Mouse (Mus musculus): ENCODE data around the gene Tfb2m.

Gene Tfb2m

DNA sequence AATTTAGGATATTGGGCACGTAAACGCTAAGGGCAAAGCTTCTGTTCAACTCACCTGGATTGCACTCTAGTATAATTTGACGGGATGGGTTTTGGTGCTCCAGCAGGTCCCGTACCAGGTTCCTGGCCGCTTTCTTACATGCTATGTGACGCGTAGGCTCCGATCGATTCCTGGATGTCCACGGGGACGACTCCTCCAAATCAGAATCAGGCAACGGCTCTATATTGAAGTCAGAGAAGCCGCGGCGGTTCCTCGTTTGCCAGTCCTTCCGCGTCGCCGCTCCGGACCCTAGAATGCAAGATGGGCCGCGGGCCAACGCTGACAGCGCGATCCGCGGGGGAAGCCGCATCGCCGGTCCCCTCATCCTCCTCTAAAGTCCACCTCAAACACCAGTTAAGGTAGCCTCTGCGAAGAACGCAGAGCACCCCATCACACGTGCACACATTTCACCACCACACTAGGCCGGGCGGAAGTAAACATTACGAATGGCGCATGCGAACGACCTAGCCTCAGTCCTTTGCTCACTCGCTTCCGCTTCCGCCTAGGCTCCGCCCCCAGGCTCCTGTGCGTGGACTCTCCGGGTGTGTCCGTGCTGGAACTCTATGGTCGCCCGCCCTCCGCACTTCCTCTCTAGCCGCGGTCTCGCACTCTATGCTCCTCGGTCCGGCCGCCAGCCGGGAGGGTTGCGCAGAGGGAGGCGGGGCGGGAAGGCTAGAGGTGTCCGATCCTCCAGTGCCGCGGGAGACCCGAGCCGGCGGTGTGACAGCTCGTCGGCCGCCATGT lies at the start of gene Tfb2m, which contains the start of gene Cnst:
Gene Tfb2m (minus strand): TSS at position 500 of the 783 bp plus-strand sequence.
Gene Cnst (plus strand): TSS at position 603 of the 783 bp plus-strand sequence.
- ChIA-PET POLR2A (interaction anchor here (0.5 to 6.8 kb wide), 32 partner anchors 9 to 1137 kb away, joined by 3 to 55 read pairs (median 4); partner anchors contain the start of genes Smyd3 (in 2 of the 4) and Gm10518 (in 1 of the 4)), CTCF (interaction anchor here in 3 of 4 experiments (0.6 to 1.8 kb wide), 8 partner anchors 28 to 189 kb away, joined by 3 to 7 read pairs (median 4); partner anchors contain the start of gene Smyd3 (in 2 of the 3))

- CTCF ChIA-PET: interaction anchor here (0.6 to 2.3 kb wide), 37 partner anchors 9 to 788 kb away, joined by 3 to 28 read pairs (median 4); partner anchors contain the start of gene Smyd3 (in 1 of the 4)
These were observed 46.9 kb upstream of the Tfb2m start for GRCm38 (mm10) chr1:179592972-179593371.

GRCm38 (mm10) chr1:179592143-179592542 lies 46.1 kb upstream of the Tfb2m start:
- ChIA-PET POLR2A (interaction anchor here in 1 of 4 experiments (0.7 kb wide), 1 partner anchor 31 kb away, joined by 3 read pairs; no protein-coding TSS in a partner anchor), CTCF (interaction anchor here in 1 of 4 experiments (1.6 to 1.9 kb wide), 3 partner anchors 16 to 53 kb away, joined by 4 to 6 read pairs (median 6); no protein-coding TSS in a partner anchor)

More at GRCm38 (mm10) chr1:179592972-179593371, 46.9 kb upstream of the Tfb2m start:
- POLR2A ChIA-PET: interaction anchor here in 2 of 4 experiments (0.6 to 1.2 kb wide), 6 partner anchors 13 to 43 kb away, joined by 3 to 4 read pairs (median 3); no protein-coding TSS in a partner anchor

- ChIA-PET POLR2A (interaction anchor here in 1 of 4 experiments (0.7 to 1.0 kb wide), 2 partner anchors 15 to 30 kb away, joined by 3 read pairs; no protein-coding TSS in a partner anchor), CTCF (interaction anchor here in 2 of 4 experiments (0.7 to 1.9 kb wide), 3 partner anchors 12 to 53 kb away, joined by 3 to 6 read pairs (median 4); no protein-coding TSS in a partner anchor)
These were observed 45.6 kb upstream of the Tfb2m start for GRCm38 (mm10) chr1:179591639-179592038.

GRCm38 (mm10) chr1:179588230-179588629 lies 42.2 kb upstream of the Tfb2m start:
- ChIA-PET CTCF (interaction anchor here in 1 of 4 experiments (1.9 kb wide), 1 partner anchor 36 kb away, joined by 6 read pairs; no protein-coding TSS in a partner anchor), POLR2A (interaction anchor here in 2 of 4 experiments (0.6 kb wide), 2 partner anchors 19 to 23 kb away, joined by 4 to 6 read pairs; no protein-coding TSS in a partner anchor)

GRCm38 (mm10) chr1:179586430-179587095 lies 40.5 kb upstream of the Tfb2m start:
- ChIA-PET POLR2A (interaction anchor here in 2 of 4 experiments (0.7 to 1.6 kb wide), 6 partner anchors 11 to 28 kb away, joined by 3 to 6 read pairs (median 3); no protein-coding TSS in a partner anchor), CTCF (interaction anchor here in 2 of 4 experiments (0.6 to 2.4 kb wide), 4 partner anchors 10 to 259 kb away, joined by 3 to 5 read pairs (median 4); no protein-coding TSS in a partner anchor)

- ChIA-PET CTCF (interaction anchor here in 3 of 4 experiments (0.6 to 2.4 kb wide), 5 partner anchors 9 to 260 kb away, joined by 3 to 5 read pairs (median 3); no protein-coding TSS in a partner anchor), POLR2A (interaction anchor here in 3 of 4 experiments (0.7 to 1.6 kb wide), 6 partner anchors 10 to 845 kb away, joined by 3 to 7 read pairs (median 4); no protein-coding TSS in a partner anchor)
These were observed 39.6 kb upstream of the Tfb2m start for GRCm38 (mm10) chr1:179585646-179586045.

DNA sequence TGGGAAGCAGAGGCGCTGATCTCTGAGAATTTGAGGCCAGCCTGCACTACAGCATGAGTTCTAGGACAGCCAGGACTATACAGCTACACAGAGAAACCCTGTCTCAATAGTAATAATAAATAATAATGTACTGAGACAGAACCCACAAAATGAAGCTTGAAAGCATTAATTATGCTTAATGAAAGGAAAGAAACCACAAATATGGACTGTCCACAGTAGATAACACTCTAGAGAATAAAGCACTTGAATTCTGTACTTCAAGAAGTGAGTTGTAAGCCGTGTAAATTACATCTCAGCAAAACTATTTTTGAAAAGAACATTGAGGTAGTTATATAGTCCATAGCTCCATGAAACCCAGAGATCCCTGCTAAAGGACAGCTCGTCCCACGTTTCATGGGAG lies 38.2 kb upstream of the Tfb2m start:
- CTCF ChIA-PET: interaction anchor here in 3 of 4 experiments (1.4 to 2.4 kb wide), 4 partner anchors 8 to 40 kb away, joined by 3 to 5 read pairs (median 4); no protein-coding TSS in a partner anchor
- POLR2A ChIA-PET: interaction anchor here in 2 of 4 experiments (0.6 to 1.0 kb wide), 3 partner anchors 11 to 40 kb away, joined by 3 read pairs; no protein-coding TSS in a partner anchor

GRCm38 (mm10) chr1:179583090-179583489 lies 37.0 kb upstream of the Tfb2m start:
- ChIA-PET POLR2A (interaction anchor here in 2 of 4 experiments (1.0 to 1.2 kb wide), 3 partner anchors 15 to 28 kb away, joined by 3 read pairs; no protein-coding TSS in a partner anchor), CTCF (interaction anchor here in 2 of 4 experiments (1.4 to 1.5 kb wide), 2 partner anchors 10 to 41 kb away, joined by 4 to 8 read pairs; no protein-coding TSS in a partner anchor)

DNA sequence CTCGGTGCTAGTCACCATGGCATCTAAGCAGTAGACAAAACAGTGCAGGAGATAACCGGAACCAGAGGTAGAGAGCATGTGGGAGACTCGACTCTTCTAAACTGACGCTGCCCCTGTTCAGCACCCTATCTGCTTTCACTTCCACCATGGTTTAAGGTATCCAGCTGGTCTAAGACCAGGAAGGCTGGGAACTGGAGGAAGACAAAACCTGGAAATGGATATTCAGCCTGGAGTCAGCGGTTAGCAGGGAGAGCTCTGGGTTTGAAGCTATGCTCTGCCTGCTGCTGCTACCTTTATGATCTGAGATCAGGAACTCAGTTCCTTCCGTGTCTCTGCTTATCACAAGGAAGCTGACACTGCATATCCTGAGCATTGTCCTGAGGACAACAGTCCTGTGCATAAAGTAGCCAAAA lies 36.0 kb upstream of the Tfb2m start:
- CTCF ChIA-PET: interaction anchor here (0.5 to 1.5 kb wide), 4 partner anchors 10 to 64 kb away, joined by 3 to 8 read pairs (median 4); no protein-coding TSS in a partner anchor
- POLR2A ChIA-PET: interaction anchor here in 3 of 4 experiments (0.8 to 2.9 kb wide), 7 partner anchors 9 to 35 kb away, joined by 3 to 11 read pairs (median 3); no protein-coding TSS in a partner anchor

GRCm38 (mm10) chr1:179581422-179581821 lies 35.4 kb upstream of the Tfb2m start:
- ChIA-PET CTCF (interaction anchor here in 2 of 4 experiments (0.7 to 2.1 kb wide), 3 partner anchors 11 to 64 kb away, joined by 3 to 8 read pairs (median 5); no protein-coding TSS in a partner anchor), POLR2A (interaction anchor here in 1 of 4 experiments (0.8 to 2.9 kb wide), 4 partner anchors 8 to 23 kb away, joined by 3 to 11 read pairs (median 4); no protein-coding TSS in a partner anchor)

GRCm38 (mm10) chr1:179580200-179580599 lies 34.1 kb upstream of the Tfb2m start:
- CTCF ChIA-PET: interaction anchor here in 2 of 4 experiments (1.0 to 2.5 kb wide), 3 partner anchors 13 to 39 kb away, joined by 3 to 8 read pairs (median 5); no protein-coding TSS in a partner anchor
- POLR2A ChIA-PET: interaction anchor here in 2 of 4 experiments (0.8 to 2.9 kb wide), 8 partner anchors 11 to 219 kb away, joined by 3 to 11 read pairs (median 3); partner anchors contain the start of genes Cnst (in 1 of the 2), Smyd3 (in 1 of the 2) and Tfb2m (in 1 of the 2)

GRCm38 (mm10) chr1:179578625-179579024 lies 32.6 kb upstream of the Tfb2m start:
- ChIA-PET POLR2A (interaction anchor here in 3 of 4 experiments (0.5 to 1.7 kb wide), 10 partner anchors 14 to 1205 kb away, joined by 3 to 6 read pairs (median 3); partner anchors contain the start of genes Sccpdh (in 2 of the 3), Cnst (in 1 of the 3) and Tfb2m (in 1 of the 3)), CTCF (interaction anchor here in 3 of 4 experiments (0.6 to 2.5 kb wide), 7 partner anchors 10 to 884 kb away, joined by 3 to 8 read pairs (median 4); no protein-coding TSS in a partner anchor)

GRCm38 (mm10) chr1:179573650-179574206 lies 27.7 kb upstream of the Tfb2m start:
- CTCF ChIA-PET: no interaction called here
- POLR2A ChIA-PET: interaction anchor here in 1 of 4 experiments (1.0 to 1.6 kb wide), 4 partner anchors 8 to 41 kb away, joined by 3 to 5 read pairs (median 3); partner anchors contain the start of genes Cnst and Tfb2m

- ChIA-PET POLR2A (interaction anchor here in 3 of 4 experiments (0.6 to 2.8 kb wide), 5 partner anchors 12 to 1814 kb away, joined by 3 to 18 read pairs (median 6); no protein-coding TSS in a partner anchor), CTCF (interaction anchor here in 3 of 4 experiments (0.6 to 0.9 kb wide), 3 partner anchors 10 to 515 kb away, joined by 4 to 6 read pairs (median 4); no protein-coding TSS in a partner anchor)
These were observed 25.6 kb upstream of the Tfb2m start for GRCm38 (mm10) chr1:179571686-179572085.

DNA sequence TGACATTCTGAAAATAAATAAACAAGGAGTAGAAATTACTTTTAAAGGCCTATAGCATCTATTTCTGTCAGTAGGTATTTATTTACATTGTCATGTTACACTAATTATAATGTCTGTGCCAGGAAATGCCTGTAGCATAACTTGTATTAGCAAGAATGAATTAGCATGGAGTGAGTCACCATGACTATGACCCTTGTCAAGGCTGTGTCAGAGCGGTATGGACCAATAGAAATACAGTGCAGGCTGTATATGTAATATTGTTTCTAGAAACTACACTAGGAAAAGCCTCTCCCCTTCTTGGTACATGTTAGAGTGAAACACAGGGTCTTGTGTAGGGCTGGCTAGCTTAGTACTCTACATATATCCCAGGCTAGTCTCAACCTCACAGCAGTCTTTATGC lies 24.4 kb upstream of the Tfb2m start:
- POLR2A ChIA-PET: interaction anchor here in 2 of 4 experiments (0.7 to 2.8 kb wide), 2 partner anchors 11 to 35 kb away, joined by 5 to 18 read pairs; no protein-coding TSS in a partner anchor
- CTCF ChIA-PET: interaction anchor here in 1 of 4 experiments (0.7 kb wide), 1 partner anchor 22 kb away, joined by 3 read pairs; no protein-coding TSS in a partner anchor

Data from embryonic stem cell, embryonic (primary cell).